Mouse (Mus musculus): ENCODE measurements around the gene Prss2. TPM values are rescaled to one million over a fixed set of nuclear protein-coding genes. Genes with fewer than 3 reads are reported as not detected.
"Not testable (repeated sequence)": the region's sequence is repeated elsewhere in the genome, so short reads cannot be mapped to it uniquely, and the experiment has no call there.

Gene Prss2
- total and polyA plus RNA-seq, 2 experiments from 2014 or later = not detected

GRCm38 (mm10) chr6:41562598-41562997 lies 41.0 kb downstream of the Prss2 start:
- no peak for ATAC-seq
- 86% methylated on average over 4 of the region's 4 CpGs for WGBS

GRCm38 (mm10) chr6:41563104-41563951 lies 41.7 kb downstream of the Prss2 start:
- not testable (repeated sequence) for H3K27ac ChIP-seq; H3K9me3 ChIP-seq (ENCODE audit: low read length); H3K36me3 ChIP-seq (ENCODE audit: insufficient read depth, low read length); H3K9ac ChIP-seq (replicated peaks; ENCODE audit: low read length); H3K4me1 ChIP-seq (ENCODE audit: insufficient read depth, low read length); H3K27me3 ChIP-seq (ENCODE audit: insufficient read depth, low read length)
- peak overlapping the region; percentile 17; the same call in 1 of the 2 replicates for H3K4me3 ChIP-seq (ENCODE audit: low read length)
- peak; percentile 13 for DNase-seq (ENCODE audit: low spot score)
- WGBS = 58% methylated on average over 4 of the region's 23 CpGs
- peak overlapping the region; percentile 30; the same call in 1 of the 2 replicates for H3K4me2 ChIP-seq (ENCODE audit: low read depth, low read length)
- ATAC-seq = peak; percentile 70; the same call in 1 of the 2 replicates

More at GRCm38 (mm10) chr6:41562598-41562997, 41.0 kb downstream of the Prss2 start:
- Histone ChIP-seq H3K27ac (no peak overlapping the region), H3K4me1 (ENCODE audit: insufficient read depth, low read length) (no peaks in the 10 kb centered on the region), H3K27me3 (ENCODE audit: insufficient read depth, low read length) (no peaks in the 10 kb centered on the region), H3K9ac (replicated peaks; ENCODE audit: low read length) (no peak overlapping the region), H3K9me3 (ENCODE audit: low read length) (no peaks in the 10 kb centered on the region), H3K4me2 (ENCODE audit: low read depth, low read length) (peak overlapping the region; percentile 27; the same call in 1 of the 2 replicates), H3K36me3 (ENCODE audit: insufficient read depth, low read length) (no peaks in the 10 kb centered on the region), H3K4me3 (ENCODE audit: low read length) (peak overlapping the region; percentile 17; the same call in 1 of the 2 replicates)
- TF ChIP-seq CTCF (IDR thresholded peaks at IDR 0.05; ENCODE audit: low read depth) = no peak
- no peak for DNase-seq (ENCODE audit: low spot score)

GRCm38 (mm10) chr6:41565261-41565660 lies 43.7 kb downstream of the Prss2 start:
- Histone ChIP-seq H3K27me3 (ENCODE audit: insufficient read depth, low read length) (no peaks in the 10 kb centered on the region), H3K36me3 (ENCODE audit: insufficient read depth, low read length) (no peaks in the 10 kb centered on the region), H3K4me2 (ENCODE audit: low read depth, low read length) (no peak overlapping the region), H3K27ac (no peak overlapping the region), H3K9me3 (ENCODE audit: low read length) (no peaks in the 10 kb centered on the region), H3K4me3 (ENCODE audit: low read length) (no peak overlapping the region), H3K9ac (replicated peaks; ENCODE audit: low read length) (no peak overlapping the region), H3K4me1 (ENCODE audit: insufficient read depth, low read length) (no peaks in the 10 kb centered on the region)
- no peak for DNase-seq (ENCODE audit: low spot score)
- no peak for ATAC-seq
- WGBS = 57% methylated on average over 1 of the region's 1 CpGs
- TF ChIP-seq CTCF (IDR thresholded peaks at IDR 0.05; ENCODE audit: low read depth) = no peak

- no peak for DNase-seq (ENCODE audit: low spot score)
- Histone ChIP-seq H3K4me2 (ENCODE audit: low read depth, low read length) (no peak overlapping the region), H3K27me3 (ENCODE audit: insufficient read depth, low read length) (no peaks in the 10 kb centered on the region), H3K9ac (replicated peaks; ENCODE audit: low read length) (no peak overlapping the region), H3K9me3 (ENCODE audit: low read length) (no peaks in the 10 kb centered on the region), H3K4me1 (ENCODE audit: insufficient read depth, low read length) (no peaks in the 10 kb centered on the region), H3K36me3 (ENCODE audit: insufficient read depth, low read length) (no peaks in the 10 kb centered on the region), H3K4me3 (ENCODE audit: low read length) (no peak overlapping the region), H3K27ac (no peak overlapping the region)
- no peak for ATAC-seq
- TF ChIP-seq CTCF (IDR thresholded peaks at IDR 0.05; ENCODE audit: low read depth) = no peak
- WGBS = 86% methylated on average over 4 of the region's 4 CpGs
Measured at GRCm38 (mm10) chr6:41566965-41567364, 45.4 kb downstream of the Prss2 start.

- H3K36me3 ChIP-seq (ENCODE audit: insufficient read depth, low read length) = no peaks in the 10 kb centered on the region
- WGBS = 66% methylated on average over 3 of the region's 3 CpGs
- H3K9me3 ChIP-seq (ENCODE audit: low read length) = no peaks in the 10 kb centered on the region
- no peak overlapping the region for H3K9ac ChIP-seq (replicated peaks; ENCODE audit: low read length)
- H3K4me2 ChIP-seq (ENCODE audit: low read depth, low read length) = no peak overlapping the region
- no peak for TF ChIP-seq CTCF (IDR thresholded peaks at IDR 0.05; ENCODE audit: low read depth)
- no peak for ATAC-seq
- H3K4me3 ChIP-seq (ENCODE audit: low read length) = no peak overlapping the region
- no peaks in the 10 kb centered on the region for H3K27me3 ChIP-seq (ENCODE audit: insufficient read depth, low read length)
- no peaks in the 10 kb centered on the region for H3K4me1 ChIP-seq (ENCODE audit: insufficient read depth, low read length)
- DNase-seq (ENCODE audit: low spot score) = no peak
- no peak overlapping the region for H3K27ac ChIP-seq
Measured at GRCm38 (mm10) chr6:41569078-41569477, 47.5 kb downstream of the Prss2 start.

Other genes starting within 250 kb of the Prss2 start
- gene Try4, start 219.5 kb upstream of the Prss2 start, total RNA-seq (2014; rRNA removed) = not detected in 2 replicates
- not detected in 2 replicates for gene Try4, start 219.5 kb upstream of the Prss2 start, polyA plus RNA-seq (2015; fragmentation: Nextera tagmentation; extraction: Ambion mirVana)
- 0.58 TPM in 1 of 2 replicates, not detected in the other for gene Try5, start 204.9 kb upstream of the Prss2 start, total RNA-seq (2014; rRNA removed)
- gene Try5, start 204.9 kb upstream of the Prss2 start, polyA plus RNA-seq (2015; fragmentation: Nextera tagmentation; extraction: Ambion mirVana) = 0.31 and 0.39 TPM in 2 replicates
- gene Try10, start 167.7 kb upstream of the Prss2 start, total RNA-seq (2014; rRNA removed) = not detected in 2 replicates
- not detected in 2 replicates for gene Try10, start 167.7 kb upstream of the Prss2 start, polyA plus RNA-seq (2015; fragmentation: Nextera tagmentation; extraction: Ambion mirVana)
- not detected in 2 replicates for gene Prss3, start 144.1 kb upstream of the Prss2 start, total RNA-seq (2014; rRNA removed)
- gene Prss3, start 144.1 kb upstream of the Prss2 start, polyA plus RNA-seq (2015; fragmentation: Nextera tagmentation; extraction: Ambion mirVana) = not detected in 2 replicates
- not detected in 2 replicates for gene Gm5771, start 129.4 kb upstream of the Prss2 start, total RNA-seq (2014; rRNA removed)
- not detected in 2 replicates for gene Gm5771, start 129.4 kb upstream of the Prss2 start, polyA plus RNA-seq (2015; fragmentation: Nextera tagmentation; extraction: Ambion mirVana)
- gene Gm10334, start 75.6 kb upstream of the Prss2 start, total RNA-seq (2014; rRNA removed) = not detected in 2 replicates
- not detected in 2 replicates for gene Gm10334, start 75.6 kb upstream of the Prss2 start, polyA plus RNA-seq (2015; fragmentation: Nextera tagmentation; extraction: Ambion mirVana)
- gene Prss1, start 62.9 kb upstream of the Prss2 start, total RNA-seq (2014; rRNA removed) = not detected in 2 replicates
- not detected in 2 replicates for gene Prss1, start 62.9 kb upstream of the Prss2 start, polyA plus RNA-seq (2015; fragmentation: Nextera tagmentation; extraction: Ambion mirVana)
- 58.4 and 79.1 TPM in 2 replicates for gene Ephb6, start 83.7 kb downstream of the Prss2 start, total RNA-seq (2014; rRNA removed)
- 25.1 and 27.9 TPM in 2 replicates for gene Ephb6, start 83.7 kb downstream of the Prss2 start, polyA plus RNA-seq (2015; fragmentation: Nextera tagmentation; extraction: Ambion mirVana)
- 0.58 TPM in 1 of 2 replicates, not detected in the other for gene Trpv6, start 114.6 kb downstream of the Prss2 start, total RNA-seq (2014; rRNA removed)
- 0.45 and 0.58 TPM in 2 replicates for gene Trpv6, start 114.6 kb downstream of the Prss2 start, polyA plus RNA-seq (2015; fragmentation: Nextera tagmentation; extraction: Ambion mirVana)
- not detected in 2 replicates for gene Trpv5, start 159.0 kb downstream of the Prss2 start, total RNA-seq (2014; rRNA removed)
- not detected in 2 replicates for gene Trpv5, start 159.0 kb downstream of the Prss2 start, polyA plus RNA-seq (2015; fragmentation: Nextera tagmentation; extraction: Ambion mirVana)
- 0.21 TPM in 1 of 2 replicates, not detected in the other for gene Llcfc1, start 162.6 kb downstream of the Prss2 start, total RNA-seq (2014; rRNA removed)
- gene Llcfc1, start 162.6 kb downstream of the Prss2 start, polyA plus RNA-seq (2015; fragmentation: Nextera tagmentation; extraction: Ambion mirVana) = not detected in 2 replicates
- gene Kel, start 182.6 kb downstream of the Prss2 start, total RNA-seq (2014; rRNA removed) = not detected in 2 replicates
- gene Kel, start 182.6 kb downstream of the Prss2 start, polyA plus RNA-seq (2015; fragmentation: Nextera tagmentation; extraction: Ambion mirVana) = 0.06 TPM in 1 of 2 replicates, not detected in the other

Data from hindbrain, postnatal 0 days (tissue).